Mouse (Mus musculus) lung, adult 2 months (tissue): ENCODE data around the gene 1810046K07Rik.

Source experiments
- CTCF ChIP-seq: fragments of 200-500 bp; IDR thresholded peaks from 2 replicates; pipeline ENCODE4 v1.5.1; 2011; ENCODE audit warnings: mild to moderate bottlenecking, low read length, control low read depth; ENCODE audit not compliant: insufficient read depth
- POLR2A ChIP-seq: fragments of 200-500 bp; IDR thresholded peaks from 2 replicates; pipeline ENCODE4 v1.6.1; 2011; ENCODE audit warnings: low read depth, mild to moderate bottlenecking, control low read depth, low read length, borderline replicate concordance; ENCODE audit errors: extremely low read depth

- TF ChIP-seq CTCF (no peak), POLR2A (no peak)
These were observed 2.9 kb upstream of the 1810046K07Rik start for GRCm38 (mm10) chr9:51331449-51332238.
